9 mouse cellular contexts compared by ENCODE assay signal in the genomic region with DNA sequence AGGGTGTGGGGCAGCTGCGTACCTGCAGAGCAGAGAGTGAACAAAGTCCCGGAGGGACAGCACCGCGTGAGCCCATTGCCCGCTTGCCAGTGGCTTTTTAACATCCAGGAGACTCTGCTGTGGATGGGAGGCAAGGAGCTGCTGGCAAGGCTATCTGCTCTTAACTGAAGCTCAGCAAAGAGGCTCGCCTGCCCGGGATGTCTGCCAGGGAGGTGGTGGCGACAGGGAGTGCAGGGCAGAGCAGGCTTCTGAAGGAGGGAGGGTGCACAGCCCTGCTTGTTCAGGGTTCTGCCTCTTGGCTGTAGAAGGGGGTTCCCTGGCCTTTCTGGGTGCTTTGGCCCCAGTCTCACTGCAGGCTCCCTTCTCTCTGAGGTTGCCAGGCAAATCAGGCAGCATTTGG. TPM values are rescaled to one million over a fixed set of nuclear protein-coding genes. Genes with fewer than 3 reads are reported as not detected.
A peak's percentile ranks its signal among the peaks of the same experiment; 100 is the strongest.
DNase-seq lines count a peak whose midpoint lies in the region.
"Had no signal": no experiment of that assay in that cellular context is flagged by ENCODE, and none has a peak within 500 bp of the region (broad histone marks: within the 10 kb centered on the region; RNA-seq: fewer than 3 reads in every experiment).

No protein-coding gene starts in this region.

- peaks cover 16% of the 10 kb centered on the region for H3K36me3 ChIP-seq in heart, embryonic 10.5 days

- no peak overlapping the region for H3K4me3 ChIP-seq in heart, embryonic 10.5 days

- DNase-seq in heart, adult 8-10 months (ENCODE audit: low spot score), result peak; percentile 36
- DNase-seq in heart, embryonic 10.5 days (ENCODE audit: low spot score), result no peak
- DNase-seq in adrenal gland, postnatal 25 days, result peak; percentile 85
- DNase-seq in gastrocnemius, postnatal 14 days, result peak; percentile 79
- DNase-seq in ovary, postnatal 14 days (ENCODE audit: low spot score), result peak; percentile 25
- DNase-seq in embryo, embryonic 11 days, result no peak
- DNase-seq in urinary bladder, postnatal 4 days (ENCODE audit: low spot score in 2 of 2), result no peak
- DNase-seq: thymus, adult 18-20 months had no signal

- H3K9me3 ChIP-seq in heart, embryonic 10.5 days, result no peaks in the 10 kb centered on the region

- peaks cover 14% of the 10 kb centered on the region; the same call in 1 of the 2 replicates for H3K27me3 ChIP-seq in heart, embryonic 10.5 days (ENCODE audit: insufficient read depth, poor library complexity, severe bottlenecking)

- H3K27ac ChIP-seq in heart, embryonic 10.5 days, result no peak overlapping the region

- WGBS in heart, embryonic 10.5 days, result 84% methylated on average over 8 of the region's 8 CpGs

- intact Hi-C loops in gastrocnemius, postnatal 14 days (cut with DNase I; ENCODE audit: low total_unique reads), result no loop called here

- no peaks in the 10 kb centered on the region for H3K4me1 ChIP-seq in heart, embryonic 10.5 days

RNA-seq across cellular contexts. Expression of a gene that starts 50.4 kb away (rescaled TPM):
- under 1 TPM in 3 of 4 experiments, not detected in 1; 0.13 to 0.23 (median 0.22) TPM for total RNA-seq in heart, adult 8-10 months (2022)
- polyA plus RNA-seq in heart, embryonic 10.5 days (2016; fragmentation: Nextera tagmentation; extraction: Ambion mirVana), result 2.5 and 8.7 TPM in 2 replicates
- total RNA-seq in adrenal gland, postnatal 25 days (2021), result 0.95 and 1.6 TPM in 2 replicates
- 1 to 10 TPM; 2.7 to 4.5 TPM for total RNA-seq in gastrocnemius, postnatal 14 days (2021)
- total RNA-seq: neutrophil, adult 5-6 weeks had no signal

Comparison
In these comparisons a context has a peak if more than half of its experiments do, and no peak if none do; other contexts are left out.
1. DNase-seq: peak in heart, adult 8-10 months (single experiment), adrenal gland, postnatal 25 days (single experiment), gastrocnemius, postnatal 14 days (single experiment) and ovary, postnatal 14 days (single experiment); none in heart, embryonic 10.5 days (single experiment), embryo, embryonic 11 days (single experiment) and urinary bladder, postnatal 4 days (0 of 2).